ENCODE assay signal across 15 mouse cellular contexts in the genomic region with DNA sequence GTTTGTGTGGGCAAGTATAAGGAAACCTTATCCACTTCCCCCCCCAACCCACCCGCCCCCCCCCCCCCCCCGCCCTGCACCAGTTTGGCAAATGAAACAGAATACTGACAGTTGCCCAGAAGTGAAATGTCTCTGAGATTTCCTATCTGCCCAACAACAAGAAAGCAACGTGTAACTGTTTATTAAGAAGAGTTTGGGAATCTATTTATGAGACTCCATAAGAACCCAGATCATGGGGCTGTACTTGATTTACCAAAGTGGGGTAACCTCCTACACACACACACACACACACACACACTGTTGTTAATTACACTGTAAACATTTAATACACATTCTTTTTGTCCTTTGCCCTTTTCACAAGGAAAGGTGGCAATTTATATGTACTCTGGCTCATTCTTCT.
DNase-seq lines count a peak whose midpoint lies in the region; ATAC-seq and TF ChIP-seq lines count a peak whose summit lies in the region.
"Had no signal": no experiment of that assay in that cellular context is flagged by ENCODE, and none has a peak within 500 bp of the region (broad histone marks: within the 10 kb centered on the region; RNA-seq: fewer than 3 reads in every experiment).

No protein-coding gene starts in this region.

- peak overlapping the region; percentile 94 for H3K27ac ChIP-seq in forebrain, embryonic 16.5 days (ENCODE audit: low read length)
- H3K27ac ChIP-seq in hindbrain, postnatal 0 days: peak overlapping the region; percentile 84
- peak overlapping the region; percentile 83 for H3K27ac ChIP-seq in neural tube, embryonic 12.5 days
- H3K27ac ChIP-seq: heart, embryonic 13.5 days; liver, embryonic 13.5 days had no signal

- no peak for TF ChIP-seq CTCF in hindbrain, postnatal 0 days (IDR thresholded peaks at IDR 0.05; ENCODE audit: low read depth)

- H3K9me3 ChIP-seq in forebrain, embryonic 16.5 days (ENCODE audit: control insufficient read depth, low read length): no peaks in the 10 kb centered on the region
- H3K9me3 ChIP-seq in hindbrain, postnatal 0 days (ENCODE audit: low read length): no peaks in the 10 kb centered on the region
- H3K9me3 ChIP-seq in neural tube, embryonic 12.5 days: no peaks in the 10 kb centered on the region
- H3K9me3 ChIP-seq: heart, embryonic 13.5 days; liver, embryonic 13.5 days; megakaryocyte, embryonic 14.5 days had no signal

- H3K4me3 ChIP-seq in forebrain, embryonic 16.5 days (replicated peaks; ENCODE audit: low read length): no peak overlapping the region
- H3K4me3 ChIP-seq in hindbrain, postnatal 0 days (ENCODE audit: low read length): no peak overlapping the region
- no peak overlapping the region for H3K4me3 ChIP-seq in neural tube, embryonic 12.5 days
- H3K4me3 ChIP-seq: heart, embryonic 13.5 days; liver, embryonic 13.5 days; megakaryocyte, embryonic 14.5 days had no signal

- no peaks in the 10 kb centered on the region for H3K27me3 ChIP-seq in forebrain, embryonic 16.5 days (replicated peaks; ENCODE audit: control insufficient read depth, insufficient read depth, low read length)
- no peaks in the 10 kb centered on the region for H3K27me3 ChIP-seq in hindbrain, postnatal 0 days (ENCODE audit: insufficient read depth, low read length)
- no peaks in the 10 kb centered on the region for H3K27me3 ChIP-seq in neural tube, embryonic 12.5 days (replicated peaks)
- H3K27me3 ChIP-seq: megakaryocyte, embryonic 14.5 days had no signal

- H3K9ac ChIP-seq in forebrain, embryonic 16.5 days (replicated peaks; ENCODE audit: low read depth, low read length): peak overlapping the region; percentile 27
- H3K9ac ChIP-seq in hindbrain, postnatal 0 days (replicated peaks; ENCODE audit: low read length): peak overlapping the region; percentile 37; the same call in 1 of the 2 replicates
- H3K9ac ChIP-seq in neural tube, embryonic 12.5 days: no peak overlapping the region
- H3K9ac ChIP-seq: heart, embryonic 13.5 days; liver, embryonic 13.5 days had no signal

- peaks cover 29% of the 10 kb centered on the region for H3K4me1 ChIP-seq in forebrain, embryonic 16.5 days (replicated peaks; ENCODE audit: control insufficient read depth, insufficient read depth, low read length)
- H3K4me1 ChIP-seq in hindbrain, postnatal 0 days (ENCODE audit: insufficient read depth, low read length): peaks cover 21% of the 10 kb centered on the region; the same call in 1 of the 2 replicates
- H3K4me1 ChIP-seq in neural tube, embryonic 12.5 days: peaks cover 18% of the 10 kb centered on the region
- H3K4me1 ChIP-seq: heart, embryonic 13.5 days; liver, embryonic 13.5 days; megakaryocyte, embryonic 14.5 days had no signal

- WGBS in forebrain, embryonic 16.5 days: 2% methylated on average over 2 of the region's 3 CpGs
- 21% methylated on average over 2 of the region's 3 CpGs for WGBS in hindbrain, postnatal 0 days
- WGBS in neural tube, embryonic 12.5 days: 16% methylated on average over 2 of the region's 3 CpGs

- ATAC-seq in forebrain, embryonic 16.5 days: no peak
- ATAC-seq in hindbrain, postnatal 0 days: no peak
- no peak for ATAC-seq in neural tube, embryonic 12.5 days (ENCODE audit: low FRiP score, low read depth)
- ATAC-seq: lung, postnatal 0 days had no signal

- no peaks in the 10 kb centered on the region for H3K36me3 ChIP-seq in forebrain, embryonic 16.5 days (ENCODE audit: control insufficient read depth, insufficient read depth)
- no peaks in the 10 kb centered on the region for H3K36me3 ChIP-seq in hindbrain, postnatal 0 days (ENCODE audit: insufficient read depth, low read length)
- H3K36me3 ChIP-seq in neural tube, embryonic 12.5 days: no peaks in the 10 kb centered on the region
- H3K36me3 ChIP-seq: heart, embryonic 13.5 days; liver, embryonic 13.5 days had no signal

- DNase-seq in cerebellum, postnatal 10 days: peak; percentile 44 to 60
- DNase-seq in cerebellum, postnatal 4 days (ENCODE audit: low spot score in 2 of 2): no peak
- peak; percentile 46 for DNase-seq in hindbrain, postnatal 0 days (ENCODE audit: low spot score)
- no peak for DNase-seq in right cerebral cortex, adult 2 months (ENCODE audit: low spot score in 2 of 2)
- DNase-seq in layer of hippocampus, adult 8-10 months (ENCODE audit: low spot score in 2 of 2): no peak
- no peak for DNase-seq in layer of hippocampus, adult 9-11 months
- DNase-seq: adrenal gland, postnatal 10 days; liver, embryonic 13.5 days; right cerebral cortex, adult 18-20 months; thymus, postnatal 25 days had no signal

- H3K4me2 ChIP-seq in forebrain, embryonic 16.5 days (ENCODE audit: low read length): peak overlapping the region; percentile 44
- H3K4me2 ChIP-seq in hindbrain, postnatal 0 days (ENCODE audit: low read depth, low read length): peak overlapping the region; percentile 43
- H3K4me2 ChIP-seq in neural tube, embryonic 12.5 days (replicated peaks): peak overlapping the region; percentile 30
- H3K4me2 ChIP-seq: heart, embryonic 13.5 days; liver, embryonic 13.5 days had no signal

Comparison
In these comparisons a context has a peak if more than half of its experiments do, and no peak if none do; other contexts are left out.
1. DNase-seq: peak in cerebellum, postnatal 10 days (2 of 2) and hindbrain, postnatal 0 days (single experiment); none in cerebellum, postnatal 4 days (0 of 2), right cerebral cortex, adult 2 months (0 of 2), layer of hippocampus, adult 8-10 months (0 of 2) and layer of hippocampus, adult 9-11 months (single experiment).
2. Peak in every context shown above with its lines, with median percentiles within 50 percentile points of each other: H3K27ac ChIP-seq and H3K4me2 ChIP-seq.